Mouse (Mus musculus) layer of hippocampus, adult 2 months (tissue): ENCODE results near the gene Sympk. TPM values are rescaled to one million over a fixed set of nuclear protein-coding genes. Genes with fewer than 3 reads are reported as not detected.
A peak's percentile ranks its signal among the peaks of the same experiment; 100 is the strongest.

Source experiments
- DNase-seq, 2 experiments: peaks; one replicate each; pipeline ENCODE4 v3.0.0; 2022; ENCODE audit warnings: low spot score in 2 of 2
- H3K27ac ChIP-seq: fragments of 200-600 bp; 2 replicates; pipeline ENCODE4 v1.8.1; 2022
- H3K4me3 ChIP-seq: fragments of 200-600 bp; 2 replicates; pipeline ENCODE4 v1.8.1; 2022; ENCODE audit warnings: mild to moderate bottlenecking
- CTCF ChIP-seq: fragments of 200-600 bp; conservative IDR thresholded peaks from 2 replicates; pipeline ENCODE4 v1.8.1; 2022; ENCODE audit warnings: antibody characterized with exemption, mild to moderate bottlenecking, moderate library complexity
- long read RNA-seq, 2 experiments: library from polyadenylated mRNA; stranded (forward); transcript quantifications; one replicate each; pipeline ENCODE4 v2.0.0; 2021; ENCODE audit warnings: borderline mapping rate in 2 of 2
- total RNA-seq, 2 experiments: library from RNA; stranded (reverse); gene quantifications; 2 replicates each; pipeline ENCODE4 v1.2.3; 2021

Gene Sympk
- total RNA-seq: 100 to 1,000 TPM; 112 to 114 TPM
- long read RNA-seq, experiment 1, full-length matches to known transcripts: 6 of 27 reads
- long read RNA-seq, experiment 1, partial matches to known transcripts: 16 of 27 reads
- long read RNA-seq, experiment 1, other reads (novel, unspliced or antisense): 5 of 27 reads
- long read RNA-seq, experiment 2, full-length matches to known transcripts: 6 of 31 reads
- long read RNA-seq, experiment 2, partial matches to known transcripts: 12 of 31 reads
- long read RNA-seq, experiment 2, other reads (novel, unspliced or antisense): 13 of 31 reads

GRCm38 (mm10) chr7:19024096-19024506 is at the start of gene Sympk:
Gene Sympk (plus strand): TSS chr7:19024377.
- peak within 1 kb of the TSS; percentile 84 for H3K4me3 ChIP-seq
- peak within 1 kb of the TSS; percentile 92 for H3K27ac ChIP-seq

GRCm38 (mm10) chr7:18978381-18978780 is 45.8 kb upstream of the Sympk start:
- Histone ChIP-seq H3K4me3 (no peak overlapping the region), H3K27ac (no peak overlapping the region)
- DNase-seq: peak; percentile 63 to 86
- no peak for TF ChIP-seq CTCF

More at GRCm38 (mm10) chr7:19024096-19024506, at the start of gene Sympk:
- no peak for TF ChIP-seq CTCF
- peak; percentile 95 to 96 for DNase-seq

GRCm38 (mm10) chr7:18986503-18986902 is 37.7 kb upstream of the Sympk start:
- no peak for DNase-seq
- no peak for TF ChIP-seq CTCF
- no peak overlapping the region for H3K27ac ChIP-seq
- no peak overlapping the region for H3K4me3 ChIP-seq

GRCm38 (mm10) chr7:18987100-18987499 is 37.1 kb upstream of the Sympk start, which contains the start of gene Nanos2:
Gene Nanos2 (plus strand): TSS chr7:18987400.
- no peak within 1 kb of the TSS for H3K27ac ChIP-seq
- H3K4me3 ChIP-seq: no peak within 1 kb of the TSS
- no peak for TF ChIP-seq CTCF
- DNase-seq: no peak

GRCm38 (mm10) chr7:18987747-18988146 is 36.4 kb upstream of the Sympk start:
- Histone ChIP-seq H3K4me3 (no peak overlapping the region), H3K27ac (no peak overlapping the region)
- no peak for TF ChIP-seq CTCF
- no peak for DNase-seq

- no peak for DNase-seq
- no peak overlapping the region for H3K27ac ChIP-seq
- no peak overlapping the region for H3K4me3 ChIP-seq
- no peak for TF ChIP-seq CTCF
Observed at GRCm38 (mm10) chr7:18988780-18989179, 35.4 kb upstream of the Sympk start.

- H3K27ac ChIP-seq: peak overlapping the region; percentile 94
- peak overlapping the region; percentile 92 for H3K4me3 ChIP-seq
- TF ChIP-seq CTCF: peak; percentile 63
- no peak for DNase-seq
Observed at GRCm38 (mm10) chr7:18989995-18990394, 34.2 kb upstream of the Sympk start.

- peak within 1 kb of the TSS; percentile 94 for H3K27ac ChIP-seq
- no peak for TF ChIP-seq CTCF
- peak within 1 kb of the TSS; percentile 92 for H3K4me3 ChIP-seq
- peak; percentile 99 to 100 for DNase-seq
Observed at GRCm38 (mm10) chr7:18990601-18991295, 33.4 kb upstream of the Sympk start, which contains the start of gene Mypop. Gene Mypop (plus strand): TSS chr7:18991245.

GRCm38 (mm10) chr7:18991660-18992293 is 32.4 kb upstream of the Sympk start:
- peak overlapping the region; percentile 94 for H3K27ac ChIP-seq
- H3K4me3 ChIP-seq: peak overlapping the region; percentile 92
- no peak for DNase-seq
- no peak for TF ChIP-seq CTCF

- H3K27ac ChIP-seq: peak overlapping the region; percentile 94
Observed at GRCm38 (mm10) chr7:18992294-18992675, 31.9 kb upstream of the Sympk start.

GRCm38 (mm10) chr7:18993036-18993435 is 31.1 kb upstream of the Sympk start:
- no peak for DNase-seq
- H3K4me3 ChIP-seq: peak overlapping the region; percentile 92
- TF ChIP-seq CTCF: no peak
- H3K27ac ChIP-seq: peak overlapping the region; percentile 94; the same call in 1 of the 2 replicates

More at GRCm38 (mm10) chr7:18992294-18992675, 31.9 kb upstream of the Sympk start:
- H3K4me3 ChIP-seq: peak overlapping the region; percentile 92
- TF ChIP-seq CTCF: no peak
- DNase-seq: no peak

- Histone ChIP-seq H3K27ac (no peak overlapping the region), H3K4me3 (no peak overlapping the region)
- TF ChIP-seq CTCF: peak; percentile 59
- DNase-seq: no peak
Observed at GRCm38 (mm10) chr7:18998835-18999234, 25.3 kb upstream of the Sympk start.

- DNase-seq: no peak
- TF ChIP-seq CTCF: no peak
- Histone ChIP-seq H3K27ac (no peak overlapping the region; the same call in 1 of the 2 replicates), H3K4me3 (no peak overlapping the region; the same call in 1 of the 2 replicates)
Observed at GRCm38 (mm10) chr7:19000421-19000820, 23.8 kb upstream of the Sympk start.
